Mouse (Mus musculus) adrenal gland, adult 18-20 months (tissue): ENCODE results near the gene Esp15. TPM values are rescaled to one million over a fixed set of nuclear protein-coding genes. Genes with fewer than 3 reads are reported as not detected.
"Not testable (repeated sequence)": the region's sequence is repeated elsewhere in the genome, so short reads cannot be mapped to it uniquely, and the experiment has no call there.

ENCODE experiments used
- DNase-seq, 2 experiments: peaks; one replicate each; pipeline ENCODE4 v3.0.0; 2021 to 2022; ENCODE audit warnings: low spot score in 2 of 2
- long read RNA-seq, 2 experiments: library from polyadenylated mRNA; stranded (forward); transcript quantifications; one replicate each; pipeline ENCODE4 v2.0.0; 2021
- total RNA-seq, 2 experiments: library from RNA; stranded (reverse); gene quantifications; 1 replicate in 1 of 2; 2 replicates in 1 of 2; pipeline ENCODE4 v1.2.3; 2021

Esp15 gene
- total RNA-seq: not detected
- long read RNA-seq, experiment 1: 0 reads
- long read RNA-seq, experiment 2: 0 reads

GRCm38 (mm10) chr17:39640654-39641053, at the start of gene Esp15:
Gene Esp15 (plus strand): TSS chr17:39640954.
- not testable (repeated sequence) for DNase-seq

- no peak for DNase-seq
Observed at GRCm38 (mm10) chr17:39591550-39591949, 49.2 kb upstream of the Esp15 start.

Other genes with a start within 250 kb of the Esp15 start
- not detected for gene Esp18, start 234.6 kb upstream of the Esp15 start, total RNA-seq
- not detected for gene Esp16, start 104.8 kb upstream of the Esp15 start, total RNA-seq